Mouse (Mus musculus) heart, adult 11 months (tissue): ENCODE measurements at regions not wholly inside any gene's neighbourhood (a gene's known extent, or its start where the extent isn't known, plus 50 kb on each side); places are given as distances from the start of the nearest gene placed in this dataset.

Experiments
- DNase-seq: peaks from one replicate; pipeline ENCODE4 v3.0.0; 2022

- no peak for DNase-seq
Measured at GRCm38 (mm10) chr13:111030111-111030510, 224.7 kb upstream of the Actbl2 start.

DNA sequence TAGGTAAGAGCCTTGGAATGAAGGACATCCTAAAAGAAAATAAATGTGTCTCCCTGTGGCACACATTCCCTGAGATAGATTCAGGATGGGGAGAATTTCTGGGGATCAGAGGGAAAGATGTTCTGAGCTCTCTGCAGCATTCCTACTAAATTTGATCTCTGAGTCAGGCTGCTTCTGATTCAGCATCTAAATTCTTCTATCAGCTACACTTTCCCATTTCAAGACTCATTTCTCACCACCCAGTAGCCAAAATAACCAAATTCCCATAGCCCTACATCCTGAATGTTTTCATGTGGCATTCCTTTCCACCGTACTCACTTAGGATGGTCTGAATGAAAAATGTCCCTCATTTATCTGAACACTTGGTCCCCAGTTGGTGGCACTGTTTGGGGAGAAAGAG is 223.2 kb upstream of the Actbl2 start:
- no peak for DNase-seq

DNA sequence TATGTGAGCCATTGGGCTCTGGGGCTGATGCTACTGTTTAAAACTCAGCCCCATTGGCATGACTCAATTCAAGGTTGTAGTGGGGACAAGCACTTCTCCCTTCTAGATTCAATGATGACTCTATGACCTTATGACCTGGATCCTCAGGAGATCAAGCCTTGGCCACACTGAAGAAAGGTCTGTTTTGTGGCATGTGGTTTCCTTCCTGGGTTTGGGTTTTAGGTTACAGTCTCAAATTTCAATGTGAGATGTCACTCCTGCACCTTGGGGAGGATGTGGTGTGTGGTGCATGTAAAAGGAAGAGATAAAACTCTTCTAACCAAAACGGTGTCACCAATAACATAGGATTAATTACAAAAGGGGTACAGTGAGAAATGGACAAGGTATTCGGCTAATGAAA is 211.2 kb upstream of the Actbl2 start:
- DNase-seq = no peak

GRCm38 (mm10) chr13:111044328-111045002 is 210.3 kb upstream of the Actbl2 start:
- DNase-seq = peak; percentile 92

DNA sequence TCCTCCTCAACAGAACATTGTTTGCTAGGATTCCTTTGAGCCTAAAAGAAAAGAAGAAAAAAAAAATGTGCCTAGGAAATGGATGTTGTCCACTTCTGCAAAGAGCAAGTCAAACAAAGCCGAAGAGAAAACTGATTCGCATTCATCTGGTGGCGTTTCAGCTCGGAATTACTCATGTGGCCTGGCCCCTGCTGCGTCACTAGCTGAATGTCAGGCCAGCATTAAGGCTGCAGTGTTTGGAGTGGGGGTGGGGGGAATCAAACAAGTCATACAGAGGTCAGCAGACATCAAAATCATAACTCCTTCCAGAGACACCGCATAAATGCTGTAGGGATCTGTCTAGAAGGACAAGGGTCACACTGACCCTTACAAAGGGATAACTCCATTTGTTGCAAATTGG is 204.7 kb upstream of the Actbl2 start:
- no peak for DNase-seq

DNA sequence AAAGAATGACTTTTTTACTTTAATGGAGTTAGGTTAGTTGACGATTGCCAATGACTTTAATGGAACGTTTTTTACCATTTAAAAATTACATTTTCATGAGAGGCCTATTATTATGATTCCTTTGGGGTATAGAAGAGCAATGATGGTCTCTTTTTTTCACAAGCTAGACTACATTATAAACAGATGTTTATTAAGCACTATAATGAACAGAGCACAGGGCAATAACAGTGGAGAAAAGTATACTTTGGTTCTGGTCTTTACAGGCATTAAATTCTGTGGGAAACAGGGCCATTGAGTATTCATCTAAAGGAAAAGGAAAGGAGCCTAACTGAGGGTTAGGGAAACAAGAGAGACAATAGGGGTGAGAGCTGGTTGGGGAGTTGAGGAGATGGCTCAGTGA is 199.0 kb upstream of the Actbl2 start:
- DNase-seq = no peak

DNA sequence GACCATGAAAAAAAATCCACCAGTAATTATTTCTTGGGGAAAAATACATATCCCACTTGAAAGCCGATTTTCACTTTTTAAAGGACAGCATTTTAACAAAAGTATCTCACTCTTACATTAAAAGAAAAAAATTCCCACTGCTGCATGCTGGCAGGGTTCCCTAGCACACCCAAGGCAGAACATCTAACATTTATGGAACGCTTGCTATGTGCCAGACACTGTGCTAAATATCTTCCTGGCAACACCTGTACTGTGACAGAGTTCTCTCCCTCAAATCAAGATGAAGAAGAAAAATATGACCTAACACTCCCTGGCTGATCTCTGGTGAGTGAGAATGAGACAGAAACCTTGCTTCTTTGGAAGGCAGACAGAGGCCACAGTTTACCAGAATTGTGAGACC is 167.1 kb upstream of the Actbl2 start:
- no peak for DNase-seq

- DNase-seq = no peak
Measured at GRCm38 (mm10) chr13:111096071-111096470, 158.7 kb upstream of the Actbl2 start.

DNA sequence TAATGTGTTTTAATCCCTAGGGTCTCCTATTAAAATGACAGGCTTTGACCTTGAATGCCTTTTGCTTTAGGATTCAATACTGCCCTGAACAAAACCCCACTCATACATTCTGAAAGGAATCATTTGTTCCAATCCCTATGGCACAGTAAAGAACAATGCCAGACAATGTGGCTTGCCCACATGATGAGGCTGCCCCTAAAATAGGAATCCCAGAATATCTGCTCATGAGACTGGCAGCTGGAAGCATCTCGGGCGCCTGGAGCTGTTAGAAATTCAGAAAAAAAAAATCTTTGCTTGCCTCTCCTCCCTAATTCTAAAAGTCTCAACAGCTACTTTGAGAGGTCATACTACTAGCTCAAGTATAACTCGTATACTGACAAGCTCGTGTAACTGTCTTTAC is 157.5 kb upstream of the Actbl2 start:
- DNase-seq = no peak

- no peak for DNase-seq
Measured at GRCm38 (mm10) chr13:111098738-111099137, 156.1 kb upstream of the Actbl2 start.

GRCm38 (mm10) chr13:111099252-111099651 is 155.6 kb upstream of the Actbl2 start:
- peak; percentile 94 for DNase-seq

DNA sequence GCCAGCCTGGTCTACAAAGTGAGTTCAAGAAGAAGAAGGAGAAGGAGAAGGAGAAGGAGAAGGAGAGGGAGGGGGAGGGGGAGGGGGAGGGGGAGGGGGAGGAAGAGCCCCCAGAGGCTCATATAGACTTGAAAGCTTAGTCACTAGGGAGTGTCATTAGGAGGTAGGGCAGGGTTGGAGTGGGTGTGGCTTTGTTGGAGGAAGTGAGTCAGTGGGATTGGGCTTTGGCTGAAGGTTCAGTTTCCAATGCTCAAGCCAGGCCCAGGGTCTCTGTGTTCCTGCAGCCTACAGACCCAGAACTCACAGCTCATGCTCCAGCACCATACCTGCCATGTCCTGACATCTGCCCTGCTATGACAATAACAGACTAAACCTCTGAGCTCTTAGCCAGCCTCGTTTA is 154.4 kb upstream of the Actbl2 start:
- no peak for DNase-seq

- no peak for DNase-seq
Measured at GRCm38 (mm10) chr13:111104567-111105219, 150.1 kb upstream of the Actbl2 start.

- DNase-seq = no peak
Measured at GRCm38 (mm10) chr13:111131108-111131507, 123.7 kb upstream of the Actbl2 start.

GRCm38 (mm10) chr13:111136392-111136791 is 118.4 kb upstream of the Actbl2 start:
- no peak for DNase-seq

GRCm38 (mm10) chr13:111142757-111143420 is 111.9 kb upstream of the Actbl2 start:
- no peak for DNase-seq

GRCm38 (mm10) chr13:111144721-111145120 is 110.1 kb upstream of the Actbl2 start:
- DNase-seq = no peak

GRCm38 (mm10) chr13:111157921-111158638 is 96.7 kb upstream of the Actbl2 start:
- DNase-seq = no peak

- DNase-seq = no peak
Measured at GRCm38 (mm10) chr13:111159498-111159897, 95.3 kb upstream of the Actbl2 start.

GRCm38 (mm10) chr13:111165538-111165937 is 89.3 kb upstream of the Actbl2 start:
- DNase-seq = no peak

GRCm38 (mm10) chr13:111170269-111171165 is 84.3 kb upstream of the Actbl2 start:
- no peak for DNase-seq

- no peak for DNase-seq
Measured at GRCm38 (mm10) chr13:111179186-111179585, 75.6 kb upstream of the Actbl2 start.

GRCm38 (mm10) chr13:111183293-111183692 is 71.5 kb upstream of the Actbl2 start:
- DNase-seq = no peak
